In genomic region chr16:21074082-21074778, GRCm38 (mm10) we compare ENCODE assay signal across 7 mouse cellular contexts.
DNase-seq lines count a peak whose midpoint lies in the region; ATAC-seq and TF ChIP-seq lines count a peak whose summit lies in the region.
"Not testable (repeated sequence)": the region's sequence is repeated elsewhere in the genome, so short reads cannot be mapped to it uniquely, and the experiment has no call there.

No protein-coding gene starts in this region.

- peak; percentile 64; the same call in 1 of the 2 replicates for ATAC-seq in forebrain, embryonic 12.5 days (ENCODE audit: low FRiP score)
- ATAC-seq in limb, embryonic 14.5 days (ENCODE audit: low FRiP score, low read depth): peak; percentile 83
- ATAC-seq in megakaryocyte-erythroid progenitor cell, adult 5-6 weeks (replicated peaks; ENCODE audit: low FRiP score, low TSS enrichment, poor library complexity, severe bottlenecking): peak; percentile 87
- ATAC-seq in neutrophil, adult 5-6 weeks (ENCODE audit: extremely low read depth, insufficient number of reproducible peaks, low FRiP score, poor library complexity, severe bottlenecking): peak; percentile 70

- DNase-seq in cerebellum, adult 11-12 months: peak; percentile 5
- peak; percentile 4 for DNase-seq in hindbrain, embryonic 10.5 days (ENCODE audit: low spot score)
- peak; percentile 47 for DNase-seq in kidney, adult 18-20 months
- not testable (repeated sequence) for DNase-seq in limb, embryonic 14.5 days (ENCODE audit: low spot score)

- not testable (repeated sequence) for TF ChIP-seq POLR2A in limb, embryonic 14.5 days (IDR thresholded peaks at IDR 0.05; ENCODE audit: borderline replicate concordance, extremely low read depth, insufficient read depth, insufficient read length)

- not testable (repeated sequence) for H3K9ac ChIP-seq in forebrain, embryonic 12.5 days; limb, embryonic 14.5 days (ENCODE audit: low read depth, low read length, severe bottlenecking)

- not testable (repeated sequence) for H3K9me3 ChIP-seq in forebrain, embryonic 12.5 days; hindbrain, embryonic 10.5 days; limb, embryonic 14.5 days (ENCODE audit: control insufficient read depth, low read length)

- not testable (repeated sequence) for H3K27me3 ChIP-seq in forebrain, embryonic 12.5 days; hindbrain, embryonic 10.5 days (ENCODE audit: insufficient read depth, poor library complexity, severe bottlenecking); limb, embryonic 14.5 days (ENCODE audit: control insufficient read depth, insufficient read depth, low read length)

- H3K36me3 ChIP-seq in forebrain, embryonic 12.5 days (replicated peaks); hindbrain, embryonic 10.5 days; limb, embryonic 14.5 days (ENCODE audit: control insufficient read depth, insufficient read depth, low read length): not testable (repeated sequence)

- not testable (repeated sequence) for H3K4me1 ChIP-seq in forebrain, embryonic 12.5 days; hindbrain, embryonic 10.5 days (replicated peaks); limb, embryonic 14.5 days (ENCODE audit: control insufficient read depth, insufficient read depth, low read length)

- WGBS in forebrain, embryonic 12.5 days: 28% methylated on average over 9 of the region's 10 CpGs
- WGBS in hindbrain, embryonic 10.5 days: 28% methylated on average over 9 of the region's 10 CpGs
- WGBS in limb, embryonic 14.5 days: 30% methylated on average over 8 of the region's 10 CpGs

- not testable (repeated sequence) for H3K4me3 ChIP-seq in forebrain, embryonic 12.5 days (replicated peaks); hindbrain, embryonic 10.5 days; limb, embryonic 14.5 days (replicated peaks; ENCODE audit: low read length)

- H3K4me2 ChIP-seq in forebrain, embryonic 12.5 days; limb, embryonic 14.5 days (replicated peaks; ENCODE audit: low read depth, low read length, severe bottlenecking): not testable (repeated sequence)

- not testable (repeated sequence) for H3K27ac ChIP-seq in forebrain, embryonic 12.5 days; hindbrain, embryonic 10.5 days; limb, embryonic 14.5 days (replicated peaks; ENCODE audit: low read depth, low read length)
